Mouse (Mus musculus) lung, embryonic 15.5 days (tissue): ENCODE results near the gene Hist1h1c. TPM values are rescaled to one million over a fixed set of nuclear protein-coding genes. Genes with fewer than 3 reads are reported as not detected.
"Not testable (repeated sequence)": the region's sequence is repeated elsewhere in the genome, so short reads cannot be mapped to it uniquely, and the experiment has no call there.

Experiments used
- ATAC-seq: fragments of 200-750 bp; cut with Nextera tagmentation; 2 replicates; pipeline ENCODE4 v1.8.0; 2017; ENCODE audit warnings: moderate number of reproducible peaks, borderline replicate concordance; ENCODE audit not compliant: low FRiP score, low TSS enrichment; ENCODE audit errors: extremely low read depth
- H3K27ac ChIP-seq: fragments of 300-500 bp; sonication (generic); 2 replicates; pipeline ENCODE4 v1.5.1; 2015; ENCODE audit warnings: moderate library complexity, mild to moderate bottlenecking, inconsistent platforms
- H3K27me3 ChIP-seq: fragments of 300-500 bp; sonication (generic); 2 replicates; pipeline ENCODE4 v1.6.1; 2015; ENCODE audit warnings: inconsistent platforms
- H3K36me3 ChIP-seq: fragments of 300-500 bp; sonication (generic); 2 replicates; pipeline ENCODE4 v1.6.1; 2015; ENCODE audit warnings: inconsistent platforms
- H3K4me1 ChIP-seq: fragments of 300-500 bp; sonication (generic); 2 replicates; pipeline ENCODE4 v1.6.1; 2015; ENCODE audit warnings: inconsistent platforms
- H3K4me2 ChIP-seq: fragments of 300-500 bp; sonication (generic); 2 replicates; pipeline ENCODE4 v1.6.1; 2015; ENCODE audit warnings: inconsistent platforms, mild to moderate bottlenecking, moderate library complexity
- H3K4me3 ChIP-seq: fragments of 300-500 bp; sonication (generic); 2 replicates; pipeline ENCODE4 v1.5.1; 2015; ENCODE audit warnings: mild to moderate bottlenecking, inconsistent platforms
- H3K9ac ChIP-seq: fragments of 300-500 bp; sonication (generic); 2 replicates; pipeline ENCODE4 v1.6.1; 2015; ENCODE audit warnings: inconsistent platforms
- H3K9me3 ChIP-seq: fragments of 300-500 bp; sonication (generic); 2 replicates; pipeline ENCODE4 v1.6.1; 2016; ENCODE audit warnings: inconsistent platforms
- WGBS: fragments of 180-500 bp; shearing (Covaris S2); methylation state at CpG from one replicate; pipeline ENCODE4 v1.1.7; 2015; 5-methylcytosine and 5-hydroxymethylcytosine counted together
- polyA plus RNA-seq: library from polyadenylated mRNA; unstranded; fragments of >200 nt; fragmentation: Nextera tagmentation; extraction: Ambion mirVana; gene quantifications from 2 replicates; pipeline ENCODE4 v1.2.1, GENCODE M21; 2015

Gene Hist1h1c
- polyA plus RNA-seq, 1 experiment from 2014 or later, result 37.0 TPM

DNA sequence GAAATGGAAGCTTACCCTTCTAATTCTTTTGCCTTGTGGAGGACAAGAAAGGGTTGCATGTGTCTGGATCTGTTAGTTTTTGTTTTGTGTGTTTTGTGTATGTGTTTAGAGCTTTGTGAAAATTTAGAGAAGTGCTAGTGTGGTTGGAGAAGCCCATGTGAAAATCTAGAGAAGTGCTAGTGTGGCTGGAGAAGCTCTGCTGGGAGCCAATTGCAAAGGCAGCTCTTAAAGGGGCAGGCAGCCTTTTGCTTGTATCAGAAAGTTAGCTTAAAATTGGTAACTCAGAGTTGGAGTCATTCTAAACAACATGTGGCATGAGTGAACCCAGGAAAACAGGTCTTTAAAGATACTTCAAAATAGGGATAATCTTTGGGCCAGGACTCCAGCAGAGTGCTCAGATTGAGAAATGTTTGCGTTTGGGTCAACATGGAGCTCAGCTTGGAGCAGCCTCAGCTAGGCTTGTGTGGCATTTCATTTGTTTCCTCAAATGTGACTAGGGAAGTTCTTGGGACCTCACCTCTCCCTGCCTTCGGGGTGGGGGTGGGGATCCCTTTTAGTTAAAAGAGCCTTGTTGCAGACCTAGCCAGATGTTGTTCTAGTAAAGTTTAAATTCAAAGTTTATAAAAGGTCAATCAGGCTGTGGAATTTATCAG is 20.9 kb upstream of the Hist1h1c start:
- H3K27me3 ChIP-seq, ATAC-seq, H3K4me3 ChIP-seq, H3K9ac ChIP-seq, H3K4me1 ChIP-seq, H3K27ac ChIP-seq, H3K36me3 ChIP-seq, H3K9me3 ChIP-seq, H3K4me2 ChIP-seq: not testable (repeated sequence)
- WGBS, result 8% methylated on average over 2 of the region's 2 CpGs

- no peak overlapping the region for H3K4me2 ChIP-seq
- H3K9me3 ChIP-seq, result no peaks in the 10 kb centered on the region
- WGBS, result 57% methylated on average over 4 of the region's 4 CpGs
- H3K27me3 ChIP-seq, result no peaks in the 10 kb centered on the region
- no peak overlapping the region for H3K4me3 ChIP-seq
- 0 out of 2 replicates have a peak, but pooled peaks cover 4% of the 10 kb centered on the region for H3K4me1 ChIP-seq
- no peak overlapping the region for H3K27ac ChIP-seq
- H3K9ac ChIP-seq, result no peak overlapping the region
- peak; percentile 67; the same call in 1 of the 2 replicates for ATAC-seq
- no peaks in the 10 kb centered on the region for H3K36me3 ChIP-seq
These were observed 14.4 kb upstream of the Hist1h1c start for GRCm38 (mm10) chr13:23724239-23724638.

GRCm38 (mm10) chr13:23725213-23725612 is 13.4 kb upstream of the Hist1h1c start:
- Histone ChIP-seq H3K9ac (no peak overlapping the region), H3K27ac (no peak overlapping the region), H3K9me3 (no peaks in the 10 kb centered on the region), H3K36me3 (no peaks in the 10 kb centered on the region), H3K27me3 (no peaks in the 10 kb centered on the region), H3K4me1 (0 out of 2 replicates have a peak, but pooled peaks cover 4% of the 10 kb centered on the region), H3K4me2 (no peak overlapping the region), H3K4me3 (no peak overlapping the region)
- no peak for ATAC-seq
- WGBS, result no CpG with 5 or more reads among the region's 1 CpGs

DNA sequence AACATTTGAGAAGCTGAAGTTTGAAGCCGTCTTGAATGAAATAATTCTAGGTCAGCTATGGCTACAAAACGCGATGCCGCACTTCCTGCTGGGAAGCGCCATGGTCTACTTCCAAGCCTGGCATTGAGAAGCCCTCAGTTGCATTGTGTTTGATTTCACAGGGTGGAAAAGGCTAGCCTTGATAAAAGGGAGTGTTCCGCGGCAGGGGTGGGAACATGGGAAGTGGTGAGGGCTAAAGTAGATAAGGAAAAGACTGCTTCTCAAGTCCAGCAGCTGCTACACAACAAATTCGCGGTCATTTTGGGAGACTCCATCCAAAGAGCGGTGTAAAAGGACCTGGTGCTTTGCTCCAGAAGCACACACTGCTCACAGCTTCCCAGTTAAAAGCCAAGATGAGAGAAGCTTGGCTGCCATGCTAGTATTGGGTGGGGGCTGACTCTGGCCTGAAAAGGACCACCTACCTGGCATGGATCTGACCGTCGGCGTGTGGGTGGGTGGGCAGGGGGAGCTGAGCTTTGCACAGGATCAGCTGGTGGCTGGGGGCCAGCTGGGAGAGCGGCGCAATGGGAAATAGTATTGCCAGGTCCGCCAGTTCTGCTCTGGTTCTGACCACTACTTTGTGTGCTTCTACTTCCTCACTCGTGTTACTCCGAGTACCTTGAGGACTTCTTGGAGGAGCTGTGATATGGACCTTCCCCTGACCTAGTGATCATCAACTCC is 10.0 kb upstream of the Hist1h1c start:
- no peaks in the 10 kb centered on the region for H3K36me3 ChIP-seq
- H3K4me1 ChIP-seq, result peaks cover 11% of the 10 kb centered on the region
- no peak overlapping the region for H3K4me2 ChIP-seq
- no peaks in the 10 kb centered on the region for H3K27me3 ChIP-seq
- ATAC-seq, result no peak
- 90% methylated on average over 18 of the region's 18 CpGs for WGBS
- H3K27ac ChIP-seq, result no peak overlapping the region
- H3K9ac ChIP-seq, result no peak overlapping the region
- no peaks in the 10 kb centered on the region for H3K9me3 ChIP-seq
- H3K4me3 ChIP-seq, result no peak overlapping the region

- Histone ChIP-seq H3K4me2 (no peak overlapping the region), H3K9me3 (no peaks in the 10 kb centered on the region), H3K27me3 (no peaks in the 10 kb centered on the region), H3K9ac (no peak overlapping the region), H3K4me3 (no peak overlapping the region), H3K4me1 (peaks cover 11% of the 10 kb centered on the region), H3K36me3 (no peaks in the 10 kb centered on the region), H3K27ac (no peak overlapping the region)
- 92% methylated on average over 9 of the region's 9 CpGs for WGBS
- ATAC-seq, result no peak
These were observed 9.4 kb upstream of the Hist1h1c start for GRCm38 (mm10) chr13:23729192-23729525.

DNA sequence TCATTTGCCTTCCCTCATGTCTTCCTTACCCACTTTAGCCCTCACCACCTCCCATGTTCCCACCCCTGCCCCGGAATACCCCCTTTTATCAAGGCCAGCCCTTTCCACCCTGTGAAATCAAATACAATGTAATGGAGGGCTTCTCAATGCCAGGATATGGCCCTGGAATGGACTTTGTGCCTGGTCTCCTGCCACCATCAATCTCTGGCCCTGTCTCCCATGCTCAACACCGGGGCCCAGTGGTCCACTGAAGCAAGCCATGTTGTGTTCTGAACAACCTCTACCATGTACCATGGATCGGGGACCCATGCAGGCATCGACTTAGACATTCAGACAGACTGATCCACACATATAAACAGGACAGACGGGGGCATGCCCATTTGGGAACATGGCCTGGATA is 8.9 kb upstream of the Hist1h1c start:
- WGBS, result 88% methylated on average over 5 of the region's 5 CpGs
- Histone ChIP-seq H3K27ac (no peak overlapping the region), H3K4me2 (no peak overlapping the region), H3K4me1 (peaks cover 9% of the 10 kb centered on the region), H3K9me3 (no peaks in the 10 kb centered on the region), H3K4me3 (no peak overlapping the region), H3K36me3 (no peaks in the 10 kb centered on the region), H3K9ac (no peak overlapping the region), H3K27me3 (no peaks in the 10 kb centered on the region)
- ATAC-seq, result no peak; the same call in 1 of the 2 replicates

GRCm38 (mm10) chr13:23730479-23730878 is 8.1 kb upstream of the Hist1h1c start:
- Histone ChIP-seq H3K27ac (no peak overlapping the region), H3K9me3 (no peaks in the 10 kb centered on the region), H3K27me3 (no peaks in the 10 kb centered on the region), H3K4me1 (peaks cover 7% of the 10 kb centered on the region), H3K36me3 (no peaks in the 10 kb centered on the region), H3K9ac (no peak overlapping the region), H3K4me2 (no peak overlapping the region), H3K4me3 (no peak overlapping the region)
- no peak for ATAC-seq
- 17% methylated on average over 8 of the region's 8 CpGs for WGBS

GRCm38 (mm10) chr13:23732156-23732804 is 6.3 kb upstream of the Hist1h1c start:
- no peak overlapping the region for H3K4me3 ChIP-seq
- no peaks in the 10 kb centered on the region for H3K9me3 ChIP-seq
- no peaks in the 10 kb centered on the region for H3K36me3 ChIP-seq
- WGBS, result 20% methylated on average over 8 of the region's 8 CpGs
- peaks cover 7% of the 10 kb centered on the region for H3K4me1 ChIP-seq
- no peaks in the 10 kb centered on the region for H3K27me3 ChIP-seq
- H3K9ac ChIP-seq, result no peak overlapping the region
- ATAC-seq, result no peak
- H3K27ac ChIP-seq, result no peak overlapping the region
- no peak overlapping the region for H3K4me2 ChIP-seq

GRCm38 (mm10) chr13:23737091-23737490 is 1.5 kb upstream of the Hist1h1c start:
- WGBS, result 91% methylated on average over 5 of the region's 5 CpGs
- Histone ChIP-seq H3K36me3 (no peaks in the 10 kb centered on the region), H3K4me2 (no peak overlapping the region), H3K9ac (no peak overlapping the region), H3K27me3 (no peaks in the 10 kb centered on the region), H3K4me1 (peaks cover 12% of the 10 kb centered on the region), H3K9me3 (no peaks in the 10 kb centered on the region), H3K27ac (no peak overlapping the region), H3K4me3 (no peak overlapping the region)
- ATAC-seq, result no peak

- WGBS, result 23% methylated on average over 4 of the region's 4 CpGs
- H3K27ac ChIP-seq, result peak overlapping the region; percentile 100
- H3K4me2 ChIP-seq, result peak overlapping the region; percentile 95
- no peaks in the 10 kb centered on the region for H3K9me3 ChIP-seq
- ATAC-seq, result no peak
- H3K9ac ChIP-seq, result 0 out of 2 replicates have a peak overlapping the region, but pooled peaks have one; percentile 96
- H3K27me3 ChIP-seq, result no peaks in the 10 kb centered on the region
- H3K4me1 ChIP-seq, result peaks cover 9% of the 10 kb centered on the region; the same call in 1 of the 2 replicates
- H3K4me3 ChIP-seq, result peak overlapping the region; percentile 64; the same call in 1 of the 2 replicates
- no peaks in the 10 kb centered on the region for H3K36me3 ChIP-seq
These were observed 567 bp upstream of the Hist1h1c start for GRCm38 (mm10) chr13:23738041-23738440.

DNA sequence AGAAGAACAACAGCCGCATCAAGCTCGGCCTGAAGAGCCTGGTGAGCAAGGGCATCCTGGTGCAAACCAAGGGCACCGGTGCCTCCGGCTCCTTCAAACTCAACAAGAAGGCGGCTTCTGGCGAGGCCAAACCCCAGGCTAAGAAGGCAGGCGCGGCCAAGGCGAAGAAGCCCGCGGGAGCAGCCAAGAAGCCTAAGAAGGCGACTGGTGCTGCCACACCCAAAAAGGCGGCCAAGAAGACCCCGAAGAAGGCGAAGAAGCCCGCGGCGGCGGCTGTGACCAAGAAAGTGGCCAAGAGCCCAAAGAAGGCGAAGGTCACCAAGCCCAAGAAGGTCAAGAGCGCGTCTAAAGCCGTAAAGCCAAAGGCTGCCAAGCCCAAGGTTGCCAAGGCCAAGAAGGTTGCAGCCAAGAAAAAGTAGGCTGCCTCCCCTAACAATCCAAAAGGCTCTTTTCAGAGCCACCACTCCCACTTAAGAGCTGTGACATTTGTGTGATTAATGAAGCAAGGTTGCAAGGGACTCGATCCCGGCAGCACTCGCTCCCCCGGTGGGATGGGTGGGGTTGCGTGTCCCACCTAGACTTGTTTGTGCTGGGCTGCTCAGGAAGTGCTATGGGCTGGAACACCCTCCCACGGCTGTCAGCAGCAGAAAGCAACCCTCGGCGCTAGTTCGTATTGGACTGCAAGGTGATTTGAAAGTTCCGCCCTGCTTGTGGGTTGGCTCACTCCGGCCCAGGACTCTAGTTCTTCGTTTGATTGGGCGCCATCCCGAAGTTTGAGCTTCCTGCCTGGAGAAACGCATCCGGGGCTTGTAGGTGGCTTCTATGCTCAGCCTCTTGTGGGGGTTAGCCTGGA is 687 bp downstream of the Hist1h1c start:
- Histone ChIP-seq H3K9me3 (no peaks in the 10 kb centered on the region), H3K27me3 (no peaks in the 10 kb centered on the region), H3K9ac (peak overlapping the region; percentile 96), H3K4me2 (peak overlapping the region; percentile 95), H3K4me1 (peaks cover 10% of the 10 kb centered on the region; the same call in 1 of the 2 replicates), H3K27ac (peak overlapping the region; percentile 100), H3K4me3 (peak overlapping the region; percentile 64), H3K36me3 (no peaks in the 10 kb centered on the region)
- peak; percentile 89 for ATAC-seq
- WGBS, result 2% methylated on average over 39 of the region's 39 CpGs
